Mouse (Mus musculus) adrenal gland, postnatal 10 days (tissue): ENCODE results near the gene Dusp1. TPM values are rescaled to one million over a fixed set of nuclear protein-coding genes. Genes with fewer than 3 reads are reported as not detected.

Source experiments
- DNase-seq: peaks from one replicate; pipeline ENCODE4 v3.0.0; 2021; ENCODE audit warnings: mixed read lengths
- total RNA-seq, 2 experiments: library from RNA; stranded (reverse); gene quantifications; 2 replicates each; pipeline ENCODE4 v1.2.3; 2021

The Dusp1 gene
- total RNA-seq, 2 experiments from 2014 or later, result 40.3 to 89.1 TPM

GRCm38 (mm10) chr17:26561290-26561640 lies 663 bp downstream of the Dusp1 start, which contains the start of gene Ergic1:
TSS of gene Ergic1 (plus strand) at chr17:26561489.
- DNase-seq, result peak; percentile 97

- peak; percentile 14 for DNase-seq
Observed at GRCm38 (mm10) chr17:26560526-26561289, 1.2 kb downstream of the Dusp1 start.

GRCm38 (mm10) chr17:26553033-26553432 lies 8.9 kb downstream of the Dusp1 start:
- no peak for DNase-seq

- DNase-seq, result no peak
Observed at GRCm38 (mm10) chr17:26551104-26551503, 10.8 kb downstream of the Dusp1 start.

- peak; percentile 19 for DNase-seq
Observed at GRCm38 (mm10) chr17:26549148-26549809, 12.6 kb downstream of the Dusp1 start.

GRCm38 (mm10) chr17:26548566-26548965 lies 13.4 kb downstream of the Dusp1 start:
- DNase-seq, result no peak

GRCm38 (mm10) chr17:26547771-26548170 lies 14.2 kb downstream of the Dusp1 start:
- no peak for DNase-seq

GRCm38 (mm10) chr17:26544319-26544963 lies 17.5 kb downstream of the Dusp1 start:
- DNase-seq, result no peak

- no peak for DNase-seq
Observed at GRCm38 (mm10) chr17:26540083-26540482, 21.8 kb downstream of the Dusp1 start.

GRCm38 (mm10) chr17:26537722-26538471 lies 24.0 kb downstream of the Dusp1 start:
- no peak for DNase-seq

- DNase-seq, result no peak
Observed at GRCm38 (mm10) chr17:26535251-26536136, 26.4 kb downstream of the Dusp1 start.

- DNase-seq, result no peak
Observed at GRCm38 (mm10) chr17:26534695-26535094, 27.2 kb downstream of the Dusp1 start.

- no peak for DNase-seq
Observed at GRCm38 (mm10) chr17:26533871-26534372, 28.0 kb downstream of the Dusp1 start.

GRCm38 (mm10) chr17:26532476-26533045 lies 29.4 kb downstream of the Dusp1 start:
- no peak for DNase-seq

GRCm38 (mm10) chr17:26531395-26532027 lies 30.4 kb downstream of the Dusp1 start:
- no peak for DNase-seq

- DNase-seq, result peak; percentile 72
Observed at GRCm38 (mm10) chr17:26530590-26531081, 31.3 kb downstream of the Dusp1 start.

- DNase-seq, result peak; percentile 55
Observed at GRCm38 (mm10) chr17:26529791-26530241, 32.1 kb downstream of the Dusp1 start.

GRCm38 (mm10) chr17:26528751-26529150 lies 33.2 kb downstream of the Dusp1 start:
- no peak for DNase-seq

- DNase-seq, result no peak
Observed at GRCm38 (mm10) chr17:26527291-26527690, 34.6 kb downstream of the Dusp1 start.

- peak; percentile 72 for DNase-seq
Observed at GRCm38 (mm10) chr17:26525316-26525715, 36.6 kb downstream of the Dusp1 start.
